Mouse (Mus musculus) ES-E14 (cell line): Measurements from ENCODE around the gene Myo16.

Experiments used
- HCFC1 ChIP-seq: IDR thresholded peaks from 2 replicates; pipeline ENCODE4 v1.6.1; 2012; ENCODE audit warnings: low read length, inconsistent platforms, borderline replicate concordance; ENCODE audit not compliant: insufficient read depth
- ZNF384 ChIP-seq: IDR thresholded peaks from 2 replicates; pipeline ENCODE4 v1.6.1; 2012; ENCODE audit warnings: low read depth, low read length, inconsistent platforms

DNA sequence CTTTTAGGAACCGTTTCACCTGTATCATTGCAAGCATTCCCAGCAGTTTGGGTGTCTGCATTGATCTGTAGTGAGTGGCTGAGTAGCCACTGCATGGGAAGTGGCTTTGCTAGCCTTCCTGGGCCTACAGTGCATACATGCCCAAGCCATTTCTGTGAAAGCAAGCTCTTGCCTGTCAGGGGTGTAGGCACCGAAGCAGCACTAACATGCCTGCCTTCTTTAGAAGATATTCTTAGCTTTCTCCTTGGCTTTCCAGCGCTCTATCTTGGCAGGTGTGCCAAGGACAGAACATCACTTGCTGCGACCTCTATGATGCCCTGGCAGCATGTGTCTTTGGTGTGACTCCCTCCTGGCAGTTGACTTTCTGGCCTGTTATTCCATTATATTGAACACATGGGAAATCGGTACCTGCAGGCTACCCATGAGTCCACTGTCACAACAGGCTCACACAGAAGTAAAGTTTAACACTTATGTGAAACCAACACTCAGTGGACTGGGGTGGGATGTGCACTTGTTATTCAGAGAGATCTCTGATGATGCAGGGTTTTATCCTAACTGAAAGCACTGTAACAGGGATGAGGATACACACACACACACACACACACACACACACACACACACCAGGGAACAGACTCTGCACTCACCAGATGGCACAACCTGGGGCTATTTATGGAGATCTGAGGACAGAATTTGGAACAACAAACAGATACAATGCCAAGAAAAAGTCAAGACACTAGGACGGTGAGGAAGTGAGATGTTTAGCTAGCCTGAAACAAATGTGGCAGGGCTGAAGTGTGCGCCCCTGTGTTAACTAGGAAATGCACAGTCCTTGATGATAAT, 21.4 kb downstream of the Myo16 start:
- TF ChIP-seq ZNF384 (no peak), HCFC1 (no peak)
